Mouse (Mus musculus) limb, embryonic 11.5 days (tissue): Measurements from ENCODE around the gene Best1. TPM values are rescaled to one million over a fixed set of nuclear protein-coding genes. Genes with fewer than 3 reads are reported as not detected.
A peak's percentile ranks its signal among the peaks of the same experiment; 100 is the strongest.

Source experiments
- ATAC-seq: fragments of 200-750 bp; cut with Nextera tagmentation; 2 replicates; pipeline ENCODE4 v1.8.0; 2017; ENCODE audit warnings: low read depth; ENCODE audit not compliant: insufficient number of reproducible peaks, low FRiP score, low TSS enrichment
- DNase-seq: peaks from one replicate; pipeline ENCODE4 v3.0.0-alpha.2; 2015; ENCODE audit warnings: low spot score
- H3K27ac ChIP-seq: fragments of 300-500 bp; sonication (generic); replicated peaks from 2 replicates; pipeline ENCODE4 v1.5.1; 2014; ENCODE audit warnings: low read depth, mild to moderate bottlenecking, low read length
- H3K27me3 ChIP-seq: fragments of 300-500 bp; sonication (generic); 2 replicates; pipeline ENCODE4 v1.6.1; 2014; ENCODE audit warnings: mild to moderate bottlenecking, low read length, mixed read lengths; ENCODE audit not compliant: control insufficient read depth, insufficient read depth
- H3K36me3 ChIP-seq: fragments of 300-500 bp; sonication (generic); 2 replicates; pipeline ENCODE4 v1.6.1; 2014; ENCODE audit warnings: mild to moderate bottlenecking, low read length, moderate library complexity, mixed read lengths; ENCODE audit not compliant: control insufficient read depth, insufficient read depth
- H3K4me1 ChIP-seq: fragments of 300-500 bp; sonication (generic); 2 replicates; pipeline ENCODE4 v1.6.1; 2014; ENCODE audit warnings: low read length, mixed read lengths; ENCODE audit not compliant: control insufficient read depth, insufficient read depth
- H3K4me2 ChIP-seq: fragments of 300-500 bp; sonication (generic); 2 replicates; pipeline ENCODE4 v1.6.1; 2014; ENCODE audit warnings: low read depth, mild to moderate bottlenecking, moderate library complexity; ENCODE audit not compliant: severe bottlenecking
- H3K4me3 ChIP-seq: fragments of 300-500 bp; sonication (generic); 2 replicates; pipeline ENCODE4 v1.5.1; 2014; ENCODE audit warnings: low read depth, low read length
- H3K9ac ChIP-seq: fragments of 300-500 bp; sonication (generic); 2 replicates; pipeline ENCODE4 v1.6.1; 2014; ENCODE audit warnings: mild to moderate bottlenecking, low read length
- H3K9me3 ChIP-seq: fragments of 300-500 bp; sonication (generic); 2 replicates; pipeline ENCODE4 v1.6.1; 2016; ENCODE audit warnings: low read length; ENCODE audit not compliant: control insufficient read depth
- WGBS: fragments of 180-500 bp; shearing (Covaris S2); extraction: QIAGEN DNeasy Blood & Tissue Kit; methylation state at CpG from one replicate; pipeline ENCODE4 v1.1.7; 2014; 5-methylcytosine and 5-hydroxymethylcytosine counted together
- polyA plus RNA-seq: library from polyadenylated mRNA; unstranded; fragments of >200 nt; fragmentation: Nextera tagmentation; extraction: Ambion mirVana; gene quantifications from 2 replicates; pipeline ENCODE4 v1.2.1, GENCODE M21; 2014

Gene Best1
- polyA plus RNA-seq, 1 experiment from 2014 or later, result 2.4 TPM

DNA sequence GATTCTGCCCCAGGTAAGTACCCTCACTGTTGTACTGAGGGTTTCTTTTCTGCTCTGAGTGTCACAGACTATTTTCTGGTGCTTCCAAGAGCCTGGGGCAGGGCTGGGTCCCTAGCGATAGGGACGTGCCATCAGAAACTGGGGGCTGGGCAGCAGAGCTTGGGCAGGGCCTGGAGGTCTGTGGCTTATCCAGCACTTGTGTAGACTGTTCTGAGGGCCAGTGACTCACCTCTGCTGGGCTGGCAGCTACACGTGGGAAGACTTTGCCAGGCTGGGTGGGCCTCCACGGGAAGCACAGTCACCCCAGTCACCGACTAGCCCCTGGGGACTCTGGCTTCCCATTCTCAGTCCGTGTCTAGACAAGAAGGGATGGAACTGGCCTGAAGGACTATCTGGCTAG is 40.8 kb upstream of the Best1 start:
- 63% methylated on average over 6 of the region's 6 CpGs for WGBS
- H3K4me2 ChIP-seq, result peak overlapping the region; percentile 100
- H3K9me3 ChIP-seq, result no peaks in the 10 kb centered on the region
- H3K4me3 ChIP-seq, result peak overlapping the region; percentile 60
- no peak overlapping the region for H3K27ac ChIP-seq
- H3K27me3 ChIP-seq, result no peaks in the 10 kb centered on the region
- H3K4me1 ChIP-seq, result peaks cover 6% of the 10 kb centered on the region
- H3K36me3 ChIP-seq, result no peaks in the 10 kb centered on the region
- no peak for DNase-seq
- H3K9ac ChIP-seq, result no peak overlapping the region
- ATAC-seq, result peak; percentile 46; the same call in 1 of the 2 replicates

DNA sequence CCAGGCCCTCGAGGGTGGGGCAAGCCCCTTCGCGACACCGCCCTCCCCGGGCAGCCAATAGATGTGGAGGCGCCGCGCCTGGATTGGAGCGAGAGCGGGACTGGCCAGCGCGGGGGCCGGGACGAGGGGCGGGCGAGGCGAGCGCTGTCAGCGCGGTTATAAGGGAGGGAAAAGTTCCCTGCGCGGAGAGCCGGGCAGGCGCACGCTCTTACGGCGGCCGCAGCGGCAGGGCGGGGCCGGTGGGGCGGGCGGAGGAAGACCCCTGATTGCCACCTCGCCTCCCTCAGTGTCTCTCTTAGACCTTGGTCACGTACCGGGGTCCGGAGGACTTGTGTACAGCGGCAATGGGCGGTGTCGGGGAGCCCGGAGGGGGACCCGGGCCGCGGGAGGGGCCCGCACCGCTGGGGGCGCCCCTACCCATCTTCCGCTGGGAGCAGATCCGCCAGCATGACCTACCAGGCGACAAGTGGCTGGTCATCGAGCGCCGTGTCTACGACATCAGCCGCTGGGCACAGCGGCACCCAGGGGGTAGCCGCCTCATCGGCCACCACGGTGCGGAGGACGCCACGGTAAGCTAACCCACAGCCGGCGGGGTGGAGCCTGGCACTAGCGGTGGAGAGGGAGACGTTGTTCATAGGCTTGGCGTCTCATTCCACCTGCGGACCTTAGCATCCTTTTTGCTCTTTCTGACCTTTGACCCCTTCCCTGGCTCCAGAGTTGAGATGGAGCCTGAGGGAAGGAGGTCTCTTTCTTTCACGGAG is 40.1 kb upstream of the Best1 start, which contains the start of gene Fads3:
TSS of gene Fads3 (plus strand) at position 182 of the 761 bp plus-strand sequence.
- Histone ChIP-seq H3K4me3 (peak within 1 kb of the TSS; percentile 60), H3K4me2 (peak within 1 kb of the TSS; percentile 100), H3K27me3 (no peaks in the 10 kb centered on the region), H3K4me1 (peaks cover 6% of the 10 kb centered on the region), H3K9me3 (no peaks in the 10 kb centered on the region), H3K27ac (no peak within 1 kb of the TSS), H3K36me3 (no peaks in the 10 kb centered on the region), H3K9ac (peak within 1 kb of the TSS; percentile 68)
- DNase-seq (peak; percentile 84), ATAC-seq (peak; percentile 91)
- WGBS, result under 1% methylated on average over 56 of the region's 69 CpGs

DNA sequence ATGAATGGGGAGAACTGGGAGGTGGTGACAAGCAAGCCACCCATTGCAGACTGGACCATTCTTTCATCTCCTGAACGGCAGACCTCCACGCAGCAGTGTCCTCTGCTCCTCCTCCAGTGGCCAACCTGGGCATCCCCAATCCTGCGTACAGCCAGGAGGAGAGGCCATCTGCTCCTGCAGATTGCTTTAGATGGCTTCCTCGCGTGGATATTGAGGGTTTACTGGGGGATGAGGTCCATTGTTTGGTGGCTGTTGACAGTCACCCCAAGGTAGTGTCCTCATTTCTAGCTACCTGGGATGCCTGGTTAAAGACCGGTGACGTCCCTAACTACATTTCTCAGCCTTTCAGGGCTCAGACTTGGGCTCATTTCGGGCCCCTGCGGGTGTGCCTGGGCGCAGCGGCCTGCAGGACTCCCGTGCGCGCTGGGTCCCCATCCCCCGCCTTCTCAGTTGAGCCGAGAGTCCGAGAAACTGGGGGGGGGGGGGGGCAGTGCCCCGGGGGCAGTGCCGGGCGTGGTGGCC is 39.5 kb upstream of the Best1 start:
- 7% methylated on average over 17 of the region's 20 CpGs for WGBS
- H3K27ac ChIP-seq, result no peak overlapping the region
- ATAC-seq, result no peak
- peak overlapping the region; percentile 60 for H3K4me3 ChIP-seq
- H3K4me2 ChIP-seq, result peak overlapping the region; percentile 100
- no peak for DNase-seq
- H3K9me3 ChIP-seq, result no peaks in the 10 kb centered on the region
- peak overlapping the region; percentile 68 for H3K9ac ChIP-seq
- H3K4me1 ChIP-seq, result peaks cover 6% of the 10 kb centered on the region
- no peaks in the 10 kb centered on the region for H3K36me3 ChIP-seq
- H3K27me3 ChIP-seq, result no peaks in the 10 kb centered on the region

DNA sequence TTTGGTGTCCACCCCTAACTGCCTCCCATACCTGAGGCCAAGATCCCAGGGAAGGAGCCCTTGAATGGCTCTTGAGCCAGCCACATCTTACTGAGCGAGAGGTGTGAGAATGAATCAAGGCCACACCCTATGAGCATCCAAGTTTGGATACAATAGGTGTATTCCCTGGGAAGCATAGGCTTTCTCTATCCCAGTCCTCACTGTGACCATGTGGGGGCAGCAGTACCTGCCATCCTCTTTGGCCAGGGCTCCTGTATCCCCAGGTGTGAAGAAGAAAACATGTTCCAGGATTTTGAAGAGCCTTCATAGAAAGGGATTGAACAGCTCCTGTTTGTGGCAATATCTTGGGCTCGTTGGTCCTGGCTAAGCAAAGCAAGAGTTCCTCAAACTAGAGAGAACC is 38.2 kb upstream of the Best1 start:
- H3K27me3 ChIP-seq, result no peaks in the 10 kb centered on the region
- no peak overlapping the region for H3K27ac ChIP-seq
- no peaks in the 10 kb centered on the region for H3K9me3 ChIP-seq
- H3K4me1 ChIP-seq, result peaks cover 6% of the 10 kb centered on the region
- DNase-seq (no peak), ATAC-seq (no peak)
- H3K4me3 ChIP-seq, result no peak overlapping the region
- H3K4me2 ChIP-seq, result no peak overlapping the region
- no peak overlapping the region for H3K9ac ChIP-seq
- WGBS, result 75% methylated on average over 2 of the region's 2 CpGs
- no peaks in the 10 kb centered on the region for H3K36me3 ChIP-seq

DNA sequence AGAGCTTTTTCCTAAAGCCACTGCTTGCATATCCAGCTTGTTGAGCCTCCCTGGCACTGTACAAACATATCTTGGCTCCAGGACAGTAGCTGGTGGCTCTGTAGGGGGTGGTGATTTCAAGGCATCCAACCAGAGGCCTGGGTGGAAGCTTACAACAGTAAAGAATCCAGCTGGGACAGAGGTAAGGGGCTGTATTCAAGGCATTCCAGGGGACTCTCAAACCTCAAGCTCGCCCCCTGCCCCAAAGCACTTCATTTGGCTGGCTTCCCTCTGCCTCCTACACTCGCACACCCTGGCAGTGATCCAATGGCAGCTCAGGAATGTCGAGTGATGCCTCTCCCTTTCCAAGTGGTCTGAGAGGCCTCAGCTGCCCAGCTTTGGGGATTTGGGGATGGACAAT is 37.5 kb upstream of the Best1 start:
- Histone ChIP-seq H3K9me3 (no peaks in the 10 kb centered on the region), H3K27ac (no peak overlapping the region), H3K9ac (no peak overlapping the region), H3K36me3 (no peaks in the 10 kb centered on the region), H3K4me3 (no peak overlapping the region), H3K27me3 (no peaks in the 10 kb centered on the region), H3K4me1 (peaks cover 6% of the 10 kb centered on the region), H3K4me2 (no peak overlapping the region)
- no peak for ATAC-seq
- DNase-seq, result no peak
- 13% methylated on average over 3 of the region's 3 CpGs for WGBS

DNA sequence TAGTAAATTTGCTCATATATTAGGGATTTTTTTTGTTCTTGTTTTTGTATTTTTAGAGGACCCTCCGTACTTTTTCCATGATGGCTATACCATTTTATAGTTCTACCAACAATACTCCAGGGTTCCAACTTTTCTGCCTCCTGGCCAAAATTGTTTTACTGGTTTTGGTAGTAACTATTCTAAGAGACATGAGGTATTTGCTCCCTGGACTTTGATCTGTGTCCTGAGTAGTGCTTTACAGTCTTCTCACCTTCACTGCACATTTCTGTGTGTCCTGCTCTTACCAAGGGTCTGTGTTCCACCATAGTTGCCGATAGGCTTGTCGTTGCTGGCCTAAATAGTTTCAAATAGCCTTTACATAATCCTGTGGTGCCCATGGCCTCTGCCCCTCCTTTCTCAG is 36.9 kb upstream of the Best1 start:
- no peaks in the 10 kb centered on the region for H3K9me3 ChIP-seq
- H3K4me2 ChIP-seq, result no peak overlapping the region
- ATAC-seq, result no peak
- DNase-seq, result no peak
- H3K4me1 ChIP-seq, result peaks cover 6% of the 10 kb centered on the region
- no peak overlapping the region for H3K4me3 ChIP-seq
- H3K27ac ChIP-seq, result no peak overlapping the region
- WGBS, result 85% methylated on average over 3 of the region's 3 CpGs
- H3K36me3 ChIP-seq, result no peaks in the 10 kb centered on the region
- H3K9ac ChIP-seq, result no peak overlapping the region
- no peaks in the 10 kb centered on the region for H3K27me3 ChIP-seq

DNA sequence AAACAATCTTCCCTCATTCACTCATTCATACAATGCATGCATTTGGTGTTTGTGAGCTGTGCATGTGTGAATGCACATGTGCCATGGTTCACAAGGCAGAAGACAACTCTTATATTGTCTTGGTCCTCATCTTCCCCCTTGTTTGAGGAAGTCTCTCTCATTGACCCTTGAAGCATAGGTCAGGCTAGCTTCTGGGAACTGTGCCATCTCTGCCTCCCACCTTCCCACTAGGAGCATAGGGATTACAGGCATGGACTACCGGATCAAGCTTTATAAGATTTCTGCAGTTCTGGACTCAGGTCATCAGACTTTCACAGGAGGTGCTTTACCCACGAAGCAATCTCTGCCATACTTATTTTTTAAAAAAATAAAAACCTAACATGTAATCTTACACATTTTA is 36.1 kb upstream of the Best1 start:
- Histone ChIP-seq H3K9me3 (no peaks in the 10 kb centered on the region), H3K27me3 (no peaks in the 10 kb centered on the region), H3K27ac (no peak overlapping the region), H3K4me3 (no peak overlapping the region), H3K4me1 (peaks cover 6% of the 10 kb centered on the region), H3K9ac (no peak overlapping the region), H3K4me2 (no peak overlapping the region), H3K36me3 (no peaks in the 10 kb centered on the region)
- ATAC-seq (no peak), DNase-seq (no peak)
- WGBS, result 66% methylated on average over 2 of the region's 2 CpGs

DNA sequence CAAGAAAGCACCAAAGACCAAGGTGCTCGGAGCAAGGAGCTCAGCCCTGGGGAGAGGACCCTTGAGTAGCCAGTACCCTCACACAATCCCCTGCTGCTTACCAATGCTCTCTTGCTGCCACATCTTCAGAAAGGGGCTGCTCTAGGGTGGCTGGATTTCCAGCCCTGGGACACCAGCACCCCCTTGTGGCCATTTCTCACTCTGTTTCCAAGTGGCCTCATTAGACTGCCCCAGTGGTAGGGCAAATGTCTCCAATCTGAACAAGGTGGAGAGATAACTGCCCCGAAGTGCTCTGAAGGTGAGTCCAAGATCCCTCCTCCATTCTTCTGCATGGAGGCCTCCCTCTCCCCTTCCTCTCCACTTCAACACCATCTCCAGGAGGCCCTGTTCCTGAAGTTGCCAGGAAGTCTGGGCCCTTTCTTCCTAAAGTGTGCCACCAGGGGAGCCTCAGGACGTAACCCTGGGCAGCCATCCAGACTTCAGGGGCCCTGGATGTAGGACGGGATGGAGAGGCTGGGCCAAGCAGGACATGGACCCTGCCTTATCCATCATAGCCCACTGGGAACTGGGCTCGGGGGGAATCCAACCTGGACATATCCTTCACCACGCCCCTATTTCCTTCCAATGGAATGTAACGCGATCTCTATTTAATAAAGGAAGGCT is 33.5 kb upstream of the Best1 start:
- peak; percentile 92 for DNase-seq
- Histone ChIP-seq H3K4me2 (no peak overlapping the region), H3K9ac (no peak overlapping the region), H3K27ac (no peak overlapping the region), H3K27me3 (no peaks in the 10 kb centered on the region), H3K9me3 (no peaks in the 10 kb centered on the region), H3K4me3 (no peak overlapping the region), H3K36me3 (no peaks in the 10 kb centered on the region), H3K4me1 (no peaks in the 10 kb centered on the region)
- 59% methylated on average over 8 of the region's 8 CpGs for WGBS
- ATAC-seq, result peak; percentile 53
